Mouse (Mus musculus): Measurements from ENCODE around the gene Stip1.
"Not testable (repeated sequence)": the region's sequence is repeated elsewhere in the genome, so short reads cannot be mapped to it uniquely, and the experiment has no call there.

Stip1 gene

GRCm38 (mm10) chr19:7039841-7040636, at the start of gene Stip1:
Stip1 (minus strand) TSS chr19:7039967.
- peak; percentile 100 for DNase-seq (ENCODE audit: low spot score)

- no peak for DNase-seq (ENCODE audit: low spot score)
Observed at GRCm38 (mm10) chr19:7089050-7089449, 49.3 kb upstream of the Stip1 start.

GRCm38 (mm10) chr19:7088558-7088957, 48.8 kb upstream of the Stip1 start:
- DNase-seq (ENCODE audit: low spot score) = no peak

GRCm38 (mm10) chr19:7084734-7085133, 45.0 kb upstream of the Stip1 start:
- DNase-seq (ENCODE audit: low spot score) = no peak

- DNase-seq (ENCODE audit: low spot score) = peak; percentile 60
Observed at GRCm38 (mm10) chr19:7083035-7083794, 43.4 kb upstream of the Stip1 start.

- no peak for DNase-seq (ENCODE audit: low spot score)
Observed at GRCm38 (mm10) chr19:7081516-7082266, 41.9 kb upstream of the Stip1 start.

GRCm38 (mm10) chr19:7078271-7078670, 38.5 kb upstream of the Stip1 start:
- no peak for DNase-seq (ENCODE audit: low spot score)

GRCm38 (mm10) chr19:7077666-7078065, 37.9 kb upstream of the Stip1 start:
- DNase-seq (ENCODE audit: low spot score) = no peak

GRCm38 (mm10) chr19:7075336-7075735, 35.6 kb upstream of the Stip1 start:
- not testable (repeated sequence) for DNase-seq (ENCODE audit: low spot score)

- DNase-seq (ENCODE audit: low spot score) = no peak
Observed at GRCm38 (mm10) chr19:7073997-7074781, 34.4 kb upstream of the Stip1 start.

- DNase-seq (ENCODE audit: low spot score) = no peak
Observed at GRCm38 (mm10) chr19:7072221-7072620, 32.5 kb upstream of the Stip1 start.

GRCm38 (mm10) chr19:7070775-7071174, 31.0 kb upstream of the Stip1 start:
- DNase-seq (ENCODE audit: low spot score) = no peak

- no peak for DNase-seq (ENCODE audit: low spot score)
Observed at GRCm38 (mm10) chr19:7069781-7070763, 30.3 kb upstream of the Stip1 start.

GRCm38 (mm10) chr19:7068661-7069531, 29.1 kb upstream of the Stip1 start:
- DNase-seq (ENCODE audit: low spot score) = no peak

- peak; percentile 82 for DNase-seq (ENCODE audit: low spot score)
Observed at GRCm38 (mm10) chr19:7068136-7068535, 28.4 kb upstream of the Stip1 start.

GRCm38 (mm10) chr19:7067344-7068050, 27.7 kb upstream of the Stip1 start:
- DNase-seq (ENCODE audit: low spot score) = no peak

- no peak for DNase-seq (ENCODE audit: low spot score)
Observed at GRCm38 (mm10) chr19:7066828-7067342, 27.1 kb upstream of the Stip1 start.

- DNase-seq (ENCODE audit: low spot score) = no peak
Observed at GRCm38 (mm10) chr19:7066034-7066827, 26.5 kb upstream of the Stip1 start.
